Mouse (Mus musculus): ENCODE measurements around the gene Aldh1a2.

GRCm38 (mm10) chr9:71336674-71337073 lies 121.1 kb downstream of the Aldh1a2 start:
- TF ChIP-seq HCFC1 (IDR thresholded peaks at IDR 0.05; ENCODE audit: borderline replicate concordance, insufficient read depth, low read length) (no peak), CHD2 (IDR thresholded peaks at IDR 0.05; ENCODE audit: low read depth, low read length) (no peak), ZNF384 (IDR thresholded peaks at IDR 0.05; ENCODE audit: low read depth, low read length) (no peak)
